Mouse (Mus musculus) layer of hippocampus, adult 8-10 months (tissue): ENCODE data around the gene Trp53bp1. TPM values are rescaled to one million over a fixed set of nuclear protein-coding genes. Genes with fewer than 3 reads are reported as not detected.

Experiments
- DNase-seq, 2 experiments: peaks; one replicate each; pipeline ENCODE4 v3.0.0; 2022; ENCODE audit warnings: low spot score in 2 of 2
- total RNA-seq, 4 experiments: library from RNA; stranded (reverse); gene quantifications; 2 replicates each; pipeline ENCODE4 v1.2.4; 2022

The Trp53bp1 gene
- total RNA-seq, 4 experiments from 2014 or later = 144 to 183 (median 161) TPM

GRCm38 (mm10) chr2:121249758-121250157 is 21.4 kb downstream of the Trp53bp1 start:
- no peak for DNase-seq

- peak; percentile 25 to 39 for DNase-seq
Measured at GRCm38 (mm10) chr2:121244099-121244498, 27.1 kb downstream of the Trp53bp1 start.

- DNase-seq = peak in 1 of 2 experiments; percentile 32
Measured at GRCm38 (mm10) chr2:121239426-121239825, 31.8 kb downstream of the Trp53bp1 start.

- DNase-seq = no peak
Measured at GRCm38 (mm10) chr2:121235460-121236072, 35.6 kb downstream of the Trp53bp1 start.

GRCm38 (mm10) chr2:121228135-121228534 is 43.1 kb downstream of the Trp53bp1 start:
- no peak for DNase-seq

GRCm38 (mm10) chr2:121223010-121223409 is 48.2 kb downstream of the Trp53bp1 start:
- peak; percentile 48 to 66 for DNase-seq

- DNase-seq = no peak
Measured at GRCm38 (mm10) chr2:121219994-121220393, 51.2 kb downstream of the Trp53bp1 start.

GRCm38 (mm10) chr2:121219177-121219576 is 52.0 kb downstream of the Trp53bp1 start:
- DNase-seq = no peak

- DNase-seq = no peak
Measured at GRCm38 (mm10) chr2:121214491-121214890, 56.7 kb downstream of the Trp53bp1 start.

GRCm38 (mm10) chr2:121206541-121206940 is 64.7 kb downstream of the Trp53bp1 start:
- DNase-seq = no peak

GRCm38 (mm10) chr2:121204276-121204675 is 66.9 kb downstream of the Trp53bp1 start:
- DNase-seq = no peak

- DNase-seq = no peak
Measured at GRCm38 (mm10) chr2:121195466-121195865, 75.7 kb downstream of the Trp53bp1 start.

GRCm38 (mm10) chr2:121188530-121188929 is 82.7 kb downstream of the Trp53bp1 start:
- DNase-seq = no peak

- no peak for DNase-seq
Measured at GRCm38 (mm10) chr2:121184142-121184541, 87.1 kb downstream of the Trp53bp1 start.

GRCm38 (mm10) chr2:121183431-121183830 is 87.8 kb downstream of the Trp53bp1 start:
- no peak for DNase-seq

- DNase-seq = no peak
Measured at GRCm38 (mm10) chr2:121178828-121179479, 92.3 kb downstream of the Trp53bp1 start.

GRCm38 (mm10) chr2:121170980-121171742 is 100.0 kb downstream of the Trp53bp1 start, which contains the start of gene Zscan29:
TSS of gene Zscan29 (minus strand) at chr2:121171125.
- peak; percentile 57 to 76 for DNase-seq

- DNase-seq = no peak
Measured at GRCm38 (mm10) chr2:121170481-121170971, 100.7 kb downstream of the Trp53bp1 start, which contains the start of gene Tubgcp4. TSS of gene Tubgcp4 (plus strand) at chr2:121170654.

- DNase-seq = no peak
Measured at GRCm38 (mm10) chr2:121169902-121170301, 101.3 kb downstream of the Trp53bp1 start.

GRCm38 (mm10) chr2:121169173-121169572 is 102.0 kb downstream of the Trp53bp1 start:
- DNase-seq = no peak

- DNase-seq = no peak
Measured at GRCm38 (mm10) chr2:121153100-121153499, 118.1 kb downstream of the Trp53bp1 start.

- DNase-seq = no peak
Measured at GRCm38 (mm10) chr2:121149679-121150078, 121.5 kb downstream of the Trp53bp1 start.
